Mouse (Mus musculus) layer of hippocampus, adult 8-10 months (tissue): ENCODE data around the gene Gm11437. TPM values are rescaled to one million over a fixed set of nuclear protein-coding genes. Genes with fewer than 3 reads are reported as not detected.
A peak's percentile ranks its signal among the peaks of the same experiment; 100 is the strongest.

Source experiments
- DNase-seq, 2 experiments: peaks; one replicate each; pipeline ENCODE4 v3.0.0; 2022; ENCODE audit warnings: low spot score in 2 of 2
- total RNA-seq, 4 experiments: library from RNA; stranded (reverse); gene quantifications; 2 replicates each; pipeline ENCODE4 v1.2.4; 2022

Gene Gm11437
- total RNA-seq, 4 experiments from 2014 or later = not detected

DNA sequence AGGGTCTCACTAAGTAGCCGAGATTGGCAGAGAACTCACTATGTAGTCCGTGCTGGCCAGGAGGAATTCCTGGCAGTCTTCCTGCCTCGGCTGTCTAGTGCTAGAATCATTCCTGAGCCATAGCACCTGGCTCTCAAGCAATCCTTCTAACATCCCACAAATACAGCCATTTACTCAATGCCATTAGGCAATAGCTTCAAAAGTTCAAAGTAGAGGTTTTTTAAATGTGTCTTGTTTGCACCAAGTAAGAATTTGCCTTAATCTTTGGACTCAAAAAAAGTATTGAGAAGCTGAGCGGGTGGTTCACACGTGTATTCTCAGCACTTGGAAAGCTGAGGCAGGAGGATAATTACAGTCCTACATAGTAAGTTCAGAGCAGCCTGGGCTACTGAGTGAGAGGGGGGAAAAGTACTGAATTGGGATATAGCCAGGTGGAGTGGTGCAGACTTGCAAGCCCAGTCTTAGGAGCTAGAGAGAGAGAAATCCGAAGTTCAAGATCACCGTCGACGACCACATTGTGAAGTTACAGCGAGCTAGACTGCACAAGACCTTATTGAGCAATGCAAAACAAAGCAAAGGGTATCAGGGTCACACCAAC lies 22.0 kb downstream of the Gm11437 start:
- DNase-seq = no peak

- peak in 1 of 2 experiments; percentile 48 for DNase-seq
Observed at GRCm38 (mm10) chr11:84141752-84142151, 25.5 kb downstream of the Gm11437 start.

GRCm38 (mm10) chr11:84136453-84136852 lies 30.8 kb downstream of the Gm11437 start:
- no peak for DNase-seq

DNA sequence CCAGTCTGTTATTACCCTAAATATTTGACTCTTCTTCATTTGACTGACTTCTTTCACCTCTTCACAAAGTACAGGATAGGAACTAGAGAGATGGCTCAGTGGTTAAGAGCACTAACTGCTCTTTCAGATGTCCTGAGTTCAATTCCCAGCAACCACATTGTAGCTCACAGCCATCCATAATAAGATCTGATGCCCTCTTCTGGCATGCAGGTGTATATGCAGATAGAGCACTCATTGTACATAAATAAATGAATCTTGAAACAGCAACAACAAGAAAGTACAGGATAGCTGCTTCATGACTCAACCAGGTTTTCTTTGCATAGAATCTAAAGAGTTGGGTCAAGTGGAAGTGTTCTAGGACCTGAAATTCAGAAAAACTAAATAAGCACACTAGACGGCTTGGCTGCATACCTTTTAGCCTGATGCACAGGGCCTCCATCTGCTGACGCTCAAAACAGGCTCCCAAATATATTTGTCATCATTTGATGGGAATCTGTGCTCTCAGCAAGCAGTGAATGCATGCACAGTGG lies 32.9 kb downstream of the Gm11437 start:
- no peak for DNase-seq

DNA sequence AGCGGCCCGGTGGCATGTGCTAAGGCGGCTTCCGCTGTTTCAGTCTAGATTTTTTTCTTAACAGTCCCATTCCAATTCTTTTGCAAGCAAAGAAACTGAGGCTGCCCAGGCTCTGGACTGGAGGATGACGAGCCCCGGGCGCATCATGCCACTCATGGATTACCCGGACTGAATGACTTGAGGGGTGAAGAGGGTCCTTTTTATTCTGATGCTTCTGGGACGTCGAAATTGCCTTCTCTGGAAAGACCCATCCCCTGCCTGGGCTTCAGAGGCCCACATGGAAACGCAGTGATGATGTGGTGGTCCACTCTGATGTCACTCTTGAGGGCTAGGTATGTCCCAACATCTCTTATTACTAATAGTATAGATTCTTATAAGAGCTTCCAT lies 37.5 kb downstream of the Gm11437 start:
- no peak for DNase-seq

DNA sequence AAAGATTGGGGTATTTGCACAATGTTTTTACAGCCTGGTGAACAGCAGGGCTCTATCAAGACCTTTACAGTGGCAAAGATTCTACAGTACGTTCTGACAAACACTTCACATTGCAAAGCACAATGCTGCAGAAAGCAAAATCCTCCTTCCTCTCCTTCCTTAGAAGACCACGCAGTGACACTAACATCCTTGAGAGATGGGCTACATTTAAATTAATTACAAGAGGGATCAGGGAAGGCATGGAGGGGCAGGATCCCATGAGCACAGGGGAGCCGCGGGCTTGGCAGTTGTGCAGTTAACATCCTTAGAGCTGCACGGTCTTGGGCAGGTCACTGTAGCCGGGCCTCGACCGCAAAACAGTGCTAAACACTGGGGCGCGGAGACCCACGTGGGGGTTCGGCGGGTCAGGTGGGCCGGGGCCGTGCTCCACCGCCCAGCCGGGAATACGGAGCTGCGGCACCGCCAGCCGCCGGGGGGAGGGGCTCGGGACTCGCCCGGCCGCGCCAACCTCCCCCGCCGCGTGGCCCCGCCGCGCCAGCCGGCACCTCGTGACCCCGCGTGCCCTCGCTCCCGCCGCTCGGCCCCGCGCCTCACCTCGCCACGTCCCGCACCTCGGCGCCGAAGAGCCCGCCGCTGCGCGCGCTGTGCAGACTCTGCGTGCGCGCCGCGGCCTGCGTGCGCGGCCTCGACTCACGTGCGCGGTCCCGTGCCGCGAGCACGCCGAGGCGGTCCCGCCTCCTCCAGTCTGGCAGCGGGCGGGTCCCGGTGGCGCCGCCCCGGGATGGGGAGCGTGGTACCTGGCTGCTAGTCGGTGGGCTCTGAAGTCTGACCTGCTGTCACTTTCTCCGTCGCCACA lies 38.1 kb downstream of the Gm11437 start, which contains the start of the genes Tada2a and Acaca:
TSS of gene Tada2a (minus strand) at position 658 of the 856 bp plus-strand sequence.
TSS of gene Acaca (plus strand) at position 730 of the 856 bp plus-strand sequence.
- DNase-seq = peak; percentile 43 to 66

- no peak for DNase-seq
Observed at GRCm38 (mm10) chr11:84127977-84128376, 39.3 kb downstream of the Gm11437 start.

DNA sequence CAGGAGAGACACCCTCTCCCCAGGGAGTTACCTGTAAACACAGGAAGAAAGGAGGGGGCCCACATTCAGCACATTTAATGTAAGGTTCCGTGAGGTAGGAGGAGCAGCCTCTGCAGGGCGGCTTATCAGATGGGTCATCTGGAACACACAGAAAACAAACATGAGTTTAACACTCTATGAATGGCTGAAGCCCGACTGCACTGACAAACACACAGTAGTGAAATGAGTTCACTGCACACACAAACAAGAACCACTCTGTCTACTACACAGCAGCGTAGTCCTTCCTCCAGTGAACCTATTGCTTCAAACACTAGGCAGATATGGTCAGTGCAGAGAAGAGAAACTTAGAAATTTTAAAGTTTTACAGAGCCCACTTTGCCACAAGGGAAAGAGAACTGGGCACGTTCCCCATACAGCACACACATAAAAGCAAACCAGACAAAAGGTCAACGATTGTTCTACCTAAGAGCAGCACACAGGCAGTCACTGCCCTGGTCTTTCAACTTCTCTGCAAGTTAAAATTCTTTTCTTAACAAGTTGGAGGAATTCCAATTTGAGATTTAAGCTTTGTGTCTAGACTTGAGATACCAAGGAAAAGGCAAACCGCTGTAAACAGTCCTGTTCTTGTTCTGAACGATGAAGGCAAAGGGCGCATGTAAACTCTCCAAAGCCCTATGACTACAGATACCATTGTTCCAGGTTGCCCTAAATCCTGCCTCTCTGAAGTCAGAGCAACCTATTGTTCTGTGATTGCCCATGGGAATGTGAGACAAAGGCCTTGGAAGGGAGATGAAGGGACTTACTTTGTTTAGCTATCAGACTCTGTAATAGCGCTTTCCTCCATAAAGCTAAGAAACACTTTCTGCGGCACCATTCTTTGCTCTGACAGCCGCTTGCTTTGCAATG lies 46.0 kb downstream of the Gm11437 start:
- no peak for DNase-seq

DNA sequence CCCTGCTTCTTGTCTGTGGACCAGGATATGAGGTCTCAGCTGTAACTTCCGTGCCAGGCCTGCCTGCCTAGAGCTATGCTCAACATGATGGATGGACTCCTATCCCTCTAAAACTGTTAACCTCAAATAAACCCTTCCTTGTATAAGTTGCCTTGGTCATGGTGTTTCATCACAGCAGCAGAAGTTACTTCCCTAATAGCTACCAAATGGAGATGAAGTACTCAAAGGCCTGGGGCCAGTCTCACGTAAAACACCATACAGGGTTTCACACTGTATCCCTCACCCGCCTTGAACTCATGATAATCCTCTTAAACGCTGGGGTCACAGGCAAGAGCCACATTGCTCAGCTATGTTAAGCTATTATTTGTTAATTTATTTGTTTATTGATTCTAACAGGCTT lies 49.8 kb downstream of the Gm11437 start:
- no peak for DNase-seq

GRCm38 (mm10) chr11:84116221-84116620 lies 51.1 kb downstream of the Gm11437 start:
- DNase-seq = no peak

- DNase-seq = no peak
Observed at GRCm38 (mm10) chr11:84115646-84116045, 51.6 kb downstream of the Gm11437 start.

DNA sequence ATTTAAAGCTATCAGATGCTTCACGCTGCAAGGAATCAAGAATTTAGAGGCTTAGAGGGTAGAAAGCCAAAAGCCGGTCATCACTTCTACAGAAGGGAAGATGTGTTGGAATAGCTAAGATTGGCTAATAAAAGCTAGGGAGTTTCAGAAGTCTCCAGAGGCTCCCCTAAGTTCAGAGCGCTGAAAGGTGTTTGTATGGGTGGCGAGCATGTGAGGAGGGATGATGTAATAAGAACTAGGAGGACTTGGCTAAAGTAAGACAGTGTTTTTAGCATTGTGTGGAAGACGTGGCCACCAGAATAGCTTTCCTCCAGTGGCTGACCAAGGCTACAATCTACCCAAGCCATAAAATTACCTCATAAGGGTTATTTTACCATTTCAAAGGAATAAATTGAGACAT lies 53.7 kb downstream of the Gm11437 start:
- DNase-seq = no peak

DNA sequence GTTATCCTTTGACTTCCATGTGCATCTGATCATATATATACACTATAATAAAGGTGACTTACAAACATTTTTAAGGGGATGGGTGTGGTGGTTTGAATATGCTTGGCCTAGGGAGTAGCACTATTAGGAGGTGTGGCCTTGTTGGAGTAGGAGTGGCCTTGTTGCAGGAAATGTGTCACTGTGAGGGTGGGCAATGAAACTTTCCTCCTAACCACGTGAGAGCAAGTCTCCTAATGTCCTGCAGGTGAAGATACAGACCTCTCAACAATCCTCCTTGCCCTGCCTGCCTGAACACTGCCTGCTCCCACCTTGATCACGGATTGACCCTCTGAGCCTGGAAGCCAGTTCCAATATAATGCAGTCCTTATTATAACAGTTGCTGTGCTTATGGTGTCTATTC lies 60.1 kb downstream of the Gm11437 start:
- DNase-seq = no peak

DNA sequence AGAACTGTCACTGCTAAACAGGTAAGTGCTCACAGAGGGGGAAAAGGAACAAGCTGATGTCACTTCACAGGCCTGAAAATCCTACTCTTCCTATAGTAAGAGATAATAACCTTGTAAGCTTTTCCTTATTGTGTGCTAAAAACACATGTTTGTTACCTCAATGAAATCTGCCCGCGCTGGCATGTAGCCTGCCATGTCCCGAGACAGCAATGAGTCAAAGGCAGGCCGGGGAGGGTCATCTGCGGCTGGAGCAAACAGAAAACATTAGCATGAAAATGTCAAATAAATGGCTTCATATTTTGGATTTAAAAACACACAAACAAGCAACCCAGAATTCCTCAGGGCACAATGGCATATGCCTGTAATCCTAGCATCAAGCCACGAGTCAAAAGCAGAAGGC lies 63.2 kb downstream of the Gm11437 start:
- no peak for DNase-seq

DNA sequence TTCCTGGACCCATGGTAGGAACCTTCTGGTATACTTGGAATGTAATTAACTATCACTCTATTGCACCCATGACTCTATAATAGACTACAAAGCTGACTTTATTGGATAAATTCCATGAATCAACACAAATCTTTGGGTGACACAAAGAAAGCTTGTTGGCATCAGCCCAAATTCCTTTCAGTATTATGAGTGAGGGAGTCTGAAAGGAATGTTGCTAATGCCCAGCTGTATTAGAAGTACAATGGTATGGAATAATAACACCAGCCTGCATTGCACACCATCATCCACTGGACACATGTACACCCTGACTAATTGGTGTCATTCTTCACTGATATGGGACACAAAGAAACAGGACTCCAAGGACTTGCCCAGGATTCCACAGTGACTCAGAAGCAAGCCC lies 66.1 kb downstream of the Gm11437 start:
- DNase-seq = no peak

Other genes starting within 250 kb of the Gm11437 start
- gene Ddx52, start 225.4 kb downstream of the Gm11437 start, total RNA-seq = 10 to 100 TPM; 14.0 to 17.1 (median 16.4) TPM
- 10 to 100 TPM; 69.6 to 80.3 (median 73.9) TPM for gene Synrg, start 203.0 kb downstream of the Gm11437 start, total RNA-seq
- 10 to 100 TPM; 27.2 to 33.1 (median 30.7) TPM for gene Dusp14, start 98.2 kb downstream of the Gm11437 start, total RNA-seq
- gene Tada2a, start 37.9 kb downstream of the Gm11437 start, total RNA-seq = 10 to 100 TPM; 33.5 to 37.2 (median 36.7) TPM
- 10 to 100 TPM; 80.6 to 87.2 (median 84.2) TPM for gene Acaca, start 37.8 kb downstream of the Gm11437 start, total RNA-seq